Mouse (Mus musculus) mouse embryonic stem cell (cell line): Measurements from ENCODE around the gene Rmdn3.

Experiments
- in situ Hi-C, 2 experiments: fragments of 300-500 bp; cut with MboI; formaldehyde crosslinking; loops; 1 replicate in 1 of 2; 3 replicates in 1 of 2; pipeline ENCODE4 v1.14.3; 2019 to 2020; ENCODE audit warnings: low sequenced_read_pairs in 2 of 2, low pct_unique_long_range_greater_than_20kb in 1 of 2, mixed read lengths in 1 of 2; ENCODE audit not compliant: unreplicated experiment in 1 of 2

The Rmdn3 gene

GRCm38 (mm10) chr2:119113121-119113925 lies 43.5 kb downstream of the Rmdn3 start:
- in situ Hi-C loops = no loop called here

GRCm38 (mm10) chr2:119112438-119113112 lies 44.3 kb downstream of the Rmdn3 start, which contains the start of gene Rad51:
Gene Rad51, plus strand, starts transcription at chr2:119112793.
- in situ Hi-C loops = no loop called here

- in situ Hi-C loops = no loop called here
Observed at GRCm38 (mm10) chr2:119111060-119111459, 45.8 kb downstream of the Rmdn3 start.

GRCm38 (mm10) chr2:119108554-119108953 lies 48.3 kb downstream of the Rmdn3 start:
- in situ Hi-C loops = no loop called here

- in situ Hi-C loops = no loop called here
Observed at GRCm38 (mm10) chr2:119106583-119106982, 50.3 kb downstream of the Rmdn3 start.

GRCm38 (mm10) chr2:119101552-119101951 lies 55.3 kb downstream of the Rmdn3 start:
- in situ Hi-C loops = no loop called here
